Mouse (Mus musculus): ENCODE results near the gene Dnhd1. TPM values are rescaled to one million over a fixed set of nuclear protein-coding genes. Genes with fewer than 3 reads are reported as not detected.
"Not testable (repeated sequence)": the region's sequence is repeated elsewhere in the genome, so short reads cannot be mapped to it uniquely, and the experiment has no call there.

Dnhd1 gene
- polyA plus RNA-seq, 1 experiment from 2014 or later, result 0.38 TPM

GRCm38 (mm10) chr7:105735464-105735863, 84.8 kb downstream of the Dnhd1 start:
- H3K27me3 ChIP-seq (ENCODE audit: control insufficient read depth, insufficient read depth, low read length); ATAC-seq (replicated peaks; ENCODE audit: extremely low read depth, insufficient read depth, low FRiP score); H3K9me3 ChIP-seq (replicated peaks; ENCODE audit: control insufficient read depth, low read length): not testable (repeated sequence)
- H3K4me1 ChIP-seq (ENCODE audit: control insufficient read depth, insufficient read depth, low read length), result peaks cover 23% of the 10 kb centered on the region
- peaks cover 43% of the 10 kb centered on the region for H3K36me3 ChIP-seq (ENCODE audit: control insufficient read depth, insufficient read depth)
- H3K4me2 ChIP-seq (ENCODE audit: low read depth, low read length), result peak overlapping the region; percentile 84
- H3K27ac ChIP-seq (ENCODE audit: low read length), result peak overlapping the region; percentile 98
- H3K9ac ChIP-seq (ENCODE audit: low read length), result peak overlapping the region; percentile 98
- H3K4me3 ChIP-seq (ENCODE audit: low read length), result peak overlapping the region; percentile 94
- 50% methylated on average over 4 of the region's 4 CpGs for WGBS

DNA sequence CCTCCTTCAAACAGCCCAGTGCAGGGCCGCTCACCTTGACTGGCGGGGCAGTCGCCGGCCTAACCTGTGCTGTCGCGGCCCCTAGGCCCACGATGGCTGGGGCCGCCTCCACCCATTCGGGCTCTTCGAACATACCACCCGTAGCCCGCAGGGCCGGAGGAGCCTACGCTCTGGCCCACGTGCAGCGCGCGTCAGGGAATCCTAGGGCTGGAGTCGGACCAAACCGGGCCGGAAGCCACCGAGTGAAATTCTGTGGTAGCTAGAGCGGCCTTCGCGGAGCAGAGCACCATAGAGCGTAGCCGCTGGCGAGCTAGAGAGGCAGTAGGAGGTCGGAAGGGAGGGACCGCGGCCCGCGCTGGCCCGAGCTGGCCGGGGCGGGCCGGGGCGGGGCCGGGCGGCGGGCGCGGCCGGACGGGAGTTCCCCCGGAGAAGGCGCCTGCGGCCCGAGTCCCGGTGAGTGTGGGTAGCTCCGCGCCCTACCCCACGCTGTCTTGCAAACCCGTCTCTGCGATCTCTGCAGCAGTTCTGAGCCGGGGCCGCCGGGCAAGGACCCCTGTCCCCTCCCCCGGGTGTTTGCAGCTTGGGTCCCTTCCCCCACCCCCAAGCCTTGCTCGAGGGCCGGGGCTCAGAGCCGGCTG, 85.8 kb downstream of the Dnhd1 start, which contains the start of gene Ilk:
Gene Ilk (plus strand): TSS at position 329 of the 638 bp plus-strand sequence.
- peak within 1 kb of the TSS; percentile 86 for H3K4me2 ChIP-seq (ENCODE audit: low read depth, low read length)
- peak; percentile 97 for ATAC-seq (replicated peaks; ENCODE audit: extremely low read depth, insufficient read depth, low FRiP score)
- WGBS, result under 1% methylated on average over 59 of the region's 62 CpGs

DNA sequence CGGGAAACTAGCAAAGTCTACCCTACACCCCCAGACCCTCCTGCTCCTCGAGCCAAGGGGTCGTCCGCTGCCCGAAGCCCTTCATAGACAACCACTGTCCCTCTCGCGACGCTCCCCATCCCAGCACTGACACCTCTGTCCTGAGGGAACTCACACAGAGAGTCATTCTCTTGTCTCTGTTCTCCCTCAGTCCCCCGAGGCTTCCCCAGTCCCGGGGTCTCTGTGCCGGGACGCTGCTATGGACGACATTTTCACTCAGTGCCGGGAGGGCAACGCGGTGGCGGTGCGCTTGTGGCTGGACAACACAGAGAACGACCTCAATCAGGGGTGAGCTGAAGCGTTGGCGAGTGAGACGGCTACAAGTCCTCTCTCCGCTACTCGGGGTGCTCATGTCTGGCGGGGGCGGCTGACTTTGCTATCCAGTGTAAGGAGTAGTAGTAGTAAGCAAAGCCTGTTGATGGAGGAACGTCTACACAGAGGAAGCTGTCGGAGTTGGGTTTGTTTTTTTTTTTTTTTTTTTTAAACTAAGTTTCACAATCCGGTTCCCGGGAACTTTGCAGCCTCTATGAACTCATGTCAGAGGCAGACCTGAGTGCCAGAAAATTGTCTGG, 86.4 kb downstream of the Dnhd1 start, which contains the start of gene Rrp8:
Gene Rrp8 (minus strand): TSS at position 475 of the 611 bp plus-strand sequence.
- peak; percentile 3; the same call in 1 of the 2 replicates for ATAC-seq (replicated peaks; ENCODE audit: extremely low read depth, insufficient read depth, low FRiP score)
- under 1% methylated on average over 30 of the region's 30 CpGs for WGBS
- H3K9ac ChIP-seq (ENCODE audit: low read length), result peak within 1 kb of the TSS; percentile 98

More for the DNA sequence above, 85.8 kb downstream of the Dnhd1 start, which contains the start of gene Ilk:
- peak within 1 kb of the TSS; percentile 94 for H3K4me3 ChIP-seq (ENCODE audit: low read length)
- H3K9me3 ChIP-seq (replicated peaks; ENCODE audit: control insufficient read depth, low read length), result no peaks in the 10 kb centered on the region
- H3K27me3 ChIP-seq (ENCODE audit: control insufficient read depth, insufficient read depth, low read length), result no peaks in the 10 kb centered on the region
- peak within 1 kb of the TSS; percentile 98 for H3K9ac ChIP-seq (ENCODE audit: low read length)
- H3K4me1 ChIP-seq (ENCODE audit: control insufficient read depth, insufficient read depth, low read length), result peaks cover 23% of the 10 kb centered on the region
- H3K36me3 ChIP-seq (ENCODE audit: control insufficient read depth, insufficient read depth), result peaks cover 39% of the 10 kb centered on the region
- H3K27ac ChIP-seq (ENCODE audit: low read length), result peak within 1 kb of the TSS; percentile 98

DNA sequence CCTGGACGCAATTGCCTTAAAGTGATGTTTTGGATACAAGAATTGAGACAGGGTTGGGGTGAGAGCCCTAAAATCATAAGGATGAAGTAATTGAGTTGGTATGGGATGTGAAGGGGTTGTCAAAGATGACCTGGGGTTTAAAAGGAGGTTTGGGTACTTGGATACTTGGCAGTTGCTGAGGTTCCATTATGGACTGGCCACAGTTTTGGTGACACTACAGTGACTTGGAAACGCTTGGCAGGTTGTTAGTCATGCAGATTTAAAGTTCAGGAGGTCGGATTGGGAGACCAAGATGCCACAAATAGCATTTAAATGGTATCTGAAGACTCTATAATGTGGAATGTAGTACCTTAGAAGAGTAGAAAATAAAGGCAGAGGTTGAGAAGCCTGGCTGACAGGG, 87.0 kb downstream of the Dnhd1 start:
- peak overlapping the region; percentile 98 for H3K9ac ChIP-seq (ENCODE audit: low read length)
- H3K4me1 ChIP-seq (ENCODE audit: control insufficient read depth, insufficient read depth, low read length), result peaks cover 23% of the 10 kb centered on the region
- peak overlapping the region; percentile 94 for H3K4me3 ChIP-seq (ENCODE audit: low read length)
- H3K9me3 ChIP-seq (replicated peaks; ENCODE audit: control insufficient read depth, low read length), result no peaks in the 10 kb centered on the region
- no peaks in the 10 kb centered on the region for H3K27me3 ChIP-seq (ENCODE audit: control insufficient read depth, insufficient read depth, low read length)
- peaks cover 36% of the 10 kb centered on the region for H3K36me3 ChIP-seq (ENCODE audit: control insufficient read depth, insufficient read depth)
- peak overlapping the region; percentile 98 for H3K27ac ChIP-seq (ENCODE audit: low read length)
- ATAC-seq (replicated peaks; ENCODE audit: extremely low read depth, insufficient read depth, low FRiP score), result no peak
- peak overlapping the region; percentile 86 for H3K4me2 ChIP-seq (ENCODE audit: low read depth, low read length)
- 14% methylated on average over 3 of the region's 3 CpGs for WGBS

More for the DNA sequence above, 86.4 kb downstream of the Dnhd1 start, which contains the start of gene Rrp8:
- Histone ChIP-seq H3K36me3 (ENCODE audit: control insufficient read depth, insufficient read depth) (peaks cover 39% of the 10 kb centered on the region), H3K4me3 (ENCODE audit: low read length) (peak within 1 kb of the TSS; percentile 94), H3K9me3 (replicated peaks; ENCODE audit: control insufficient read depth, low read length) (no peaks in the 10 kb centered on the region), H3K4me2 (ENCODE audit: low read depth, low read length) (peak within 1 kb of the TSS; percentile 86), H3K27ac (ENCODE audit: low read length) (peak within 1 kb of the TSS; percentile 98), H3K4me1 (ENCODE audit: control insufficient read depth, insufficient read depth, low read length) (peaks cover 23% of the 10 kb centered on the region), H3K27me3 (ENCODE audit: control insufficient read depth, insufficient read depth, low read length) (no peaks in the 10 kb centered on the region)

DNA sequence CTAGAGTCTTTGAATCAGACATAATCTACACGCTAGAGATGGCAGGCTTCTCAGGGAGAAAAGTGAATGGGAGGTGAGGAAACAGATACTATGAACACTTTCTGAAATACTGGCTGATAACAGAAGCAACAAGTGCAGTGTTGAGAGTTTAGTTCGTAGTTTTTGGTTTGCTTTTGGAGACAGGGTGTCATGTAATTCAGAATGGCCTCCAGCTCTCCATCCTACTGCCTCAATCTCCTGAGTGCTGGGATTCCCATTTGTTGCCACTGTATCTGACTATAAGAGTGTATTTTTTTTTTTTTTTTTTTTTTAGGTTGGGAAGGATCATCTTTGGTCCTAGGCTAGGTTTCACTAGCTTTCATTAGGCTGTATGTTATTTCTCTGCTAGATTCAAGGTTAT, 87.7 kb downstream of the Dnhd1 start:
- no peak for ATAC-seq (replicated peaks; ENCODE audit: extremely low read depth, insufficient read depth, low FRiP score)
- 35% methylated on average over 2 of the region's 2 CpGs for WGBS
- H3K27me3 ChIP-seq (ENCODE audit: control insufficient read depth, insufficient read depth, low read length), result no peaks in the 10 kb centered on the region
- H3K27ac ChIP-seq (ENCODE audit: low read length), result peak overlapping the region; percentile 97
- H3K4me2 ChIP-seq (ENCODE audit: low read depth, low read length), result peak overlapping the region; percentile 86
- H3K4me1 ChIP-seq (ENCODE audit: control insufficient read depth, insufficient read depth, low read length), result peaks cover 26% of the 10 kb centered on the region
- peak overlapping the region; percentile 94 for H3K4me3 ChIP-seq (ENCODE audit: low read length)
- no peaks in the 10 kb centered on the region for H3K9me3 ChIP-seq (replicated peaks; ENCODE audit: control insufficient read depth, low read length)
- H3K36me3 ChIP-seq (ENCODE audit: control insufficient read depth, insufficient read depth), result peaks cover 30% of the 10 kb centered on the region
- peak overlapping the region; percentile 98 for H3K9ac ChIP-seq (ENCODE audit: low read length)

DNA sequence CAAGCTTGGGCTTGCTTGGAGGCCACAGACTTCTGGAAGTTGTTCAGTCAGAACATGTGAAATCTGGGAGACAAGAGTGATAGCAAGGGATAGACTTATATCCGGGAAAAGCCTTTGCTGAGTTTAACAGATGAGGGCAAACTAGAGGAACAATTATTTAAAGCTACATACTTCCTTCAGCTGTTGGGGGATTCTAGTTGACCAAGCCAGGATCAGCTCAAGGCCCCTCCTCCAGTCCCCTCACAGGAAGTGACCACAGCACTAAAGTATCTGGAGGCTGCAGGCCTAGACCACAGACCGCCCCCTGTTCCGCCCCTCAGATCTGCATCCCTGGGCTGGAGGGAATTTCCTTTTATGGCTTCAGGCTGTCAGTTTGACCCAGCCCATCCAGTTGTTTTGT, 88.3 kb downstream of the Dnhd1 start:
- WGBS, result 3% methylated on average over 3 of the region's 3 CpGs
- Histone ChIP-seq H3K36me3 (ENCODE audit: control insufficient read depth, insufficient read depth) (peaks cover 24% of the 10 kb centered on the region), H3K9me3 (replicated peaks; ENCODE audit: control insufficient read depth, low read length) (no peaks in the 10 kb centered on the region)

DNA sequence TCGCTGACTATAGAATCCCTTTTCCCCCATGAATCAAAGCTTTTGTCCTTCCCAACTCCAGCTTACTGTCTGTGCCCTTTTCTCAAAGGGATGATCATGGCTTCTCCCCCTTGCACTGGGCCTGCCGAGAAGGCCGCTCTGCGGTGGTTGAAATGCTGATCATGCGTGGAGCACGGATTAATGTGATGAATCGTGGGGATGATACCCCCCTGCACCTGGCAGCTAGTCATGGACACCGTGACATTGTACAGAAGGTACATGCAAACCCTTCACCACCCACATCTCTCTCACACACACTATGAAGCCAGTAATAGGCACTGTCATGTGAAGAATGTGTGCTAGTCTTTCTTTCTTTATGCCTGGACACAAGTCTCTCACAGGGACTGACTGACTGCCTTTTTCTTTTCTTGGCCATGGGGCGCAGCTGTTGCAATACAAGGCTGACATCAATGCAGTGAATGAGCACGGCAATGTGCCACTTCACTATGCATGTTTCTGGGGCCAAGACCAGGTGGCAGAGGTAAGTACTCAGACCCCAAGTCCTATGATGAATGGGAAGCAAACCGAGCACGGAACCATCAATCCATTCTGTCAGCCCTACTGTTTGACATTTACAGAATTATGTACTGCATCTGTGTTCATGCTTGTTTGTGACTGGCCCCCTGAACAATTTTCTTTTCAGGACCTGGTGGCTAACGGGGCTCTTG, 89.6 kb downstream of the Dnhd1 start:
- Histone ChIP-seq H3K9ac (ENCODE audit: low read length) (no peak overlapping the region), H3K9me3 (replicated peaks; ENCODE audit: control insufficient read depth, low read length) (no peaks in the 10 kb centered on the region), H3K4me3 (ENCODE audit: low read length) (no peak overlapping the region), H3K27me3 (ENCODE audit: control insufficient read depth, insufficient read depth, low read length) (no peaks in the 10 kb centered on the region), H3K27ac (ENCODE audit: low read length) (no peak overlapping the region), H3K4me2 (ENCODE audit: low read depth, low read length) (no peak overlapping the region), H3K36me3 (ENCODE audit: control insufficient read depth, insufficient read depth) (peaks cover 18% of the 10 kb centered on the region), H3K4me1 (ENCODE audit: control insufficient read depth, insufficient read depth, low read length) (peaks cover 31% of the 10 kb centered on the region)
- no peak for ATAC-seq (replicated peaks; ENCODE audit: extremely low read depth, insufficient read depth, low FRiP score)
- WGBS, result 89% methylated on average over 13 of the region's 13 CpGs

More for the DNA sequence above, 88.3 kb downstream of the Dnhd1 start:
- H3K4me1 ChIP-seq (ENCODE audit: control insufficient read depth, insufficient read depth, low read length), result peaks cover 29% of the 10 kb centered on the region
- peak overlapping the region; percentile 97 for H3K27ac ChIP-seq (ENCODE audit: low read length)
- peak overlapping the region; percentile 86 for H3K4me2 ChIP-seq (ENCODE audit: low read depth, low read length)
- H3K9ac ChIP-seq (ENCODE audit: low read length), result peak overlapping the region; percentile 98
- ATAC-seq (replicated peaks; ENCODE audit: extremely low read depth, insufficient read depth, low FRiP score), result peak; percentile 69
- peak overlapping the region; percentile 94 for H3K4me3 ChIP-seq (ENCODE audit: low read length)
- H3K27me3 ChIP-seq (ENCODE audit: control insufficient read depth, insufficient read depth, low read length), result no peaks in the 10 kb centered on the region

- WGBS, result 83% methylated on average over 6 of the region's 6 CpGs
- Histone ChIP-seq H3K27me3 (ENCODE audit: control insufficient read depth, insufficient read depth, low read length) (no peaks in the 10 kb centered on the region), H3K4me2 (ENCODE audit: low read depth, low read length) (no peak overlapping the region), H3K9ac (ENCODE audit: low read length) (no peak overlapping the region), H3K4me1 (ENCODE audit: control insufficient read depth, insufficient read depth, low read length) (peaks cover 27% of the 10 kb centered on the region), H3K4me3 (ENCODE audit: low read length) (no peak overlapping the region), H3K9me3 (replicated peaks; ENCODE audit: control insufficient read depth, low read length) (no peaks in the 10 kb centered on the region), H3K36me3 (ENCODE audit: control insufficient read depth, insufficient read depth) (peaks cover 18% of the 10 kb centered on the region), H3K27ac (ENCODE audit: low read length) (no peak overlapping the region)
- no peak for ATAC-seq (replicated peaks; ENCODE audit: extremely low read depth, insufficient read depth, low FRiP score)
Measured at GRCm38 (mm10) chr7:105740851-105741250, 90.2 kb downstream of the Dnhd1 start.
